ENCODE assay signal across 15 mouse cellular contexts in the genomic region with DNA sequence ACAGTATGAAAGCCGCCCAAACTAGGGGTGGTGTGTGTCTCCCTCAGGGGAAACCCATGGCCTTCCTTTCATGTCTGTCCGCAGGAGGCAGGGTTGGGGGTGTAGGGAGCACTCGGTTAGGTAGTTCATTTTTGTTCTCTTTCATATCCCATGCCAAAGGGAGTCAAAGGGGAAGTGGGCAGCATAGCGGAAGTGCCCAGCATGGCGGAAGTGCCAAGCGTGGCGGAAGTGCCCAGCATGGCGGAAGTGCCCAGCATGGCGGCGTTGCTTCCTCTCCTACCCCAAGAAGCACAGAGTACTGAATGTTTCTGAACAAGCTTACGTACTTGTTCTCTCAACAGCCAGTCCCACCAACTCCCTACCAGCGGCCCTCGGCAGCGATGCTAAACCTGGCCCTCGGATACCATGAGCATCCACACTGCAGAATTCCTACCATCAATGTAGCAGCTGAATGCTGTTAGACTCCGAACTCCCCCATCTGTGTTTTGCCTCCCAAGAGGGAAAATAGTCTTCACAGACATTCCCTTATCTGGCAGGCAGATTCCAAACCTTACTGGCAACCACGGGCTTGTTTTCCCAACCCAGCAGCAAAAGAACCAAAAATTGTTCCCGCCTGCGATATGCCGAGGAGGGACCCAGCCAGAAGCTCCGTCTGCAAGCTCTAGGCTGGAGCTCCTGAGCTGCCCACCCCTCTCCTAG.
A peak's percentile ranks its signal among the peaks of the same experiment; 100 is the strongest.
DNase-seq lines count a peak whose midpoint lies in the region; ATAC-seq and TF ChIP-seq lines count a peak whose summit lies in the region.
"Had no signal": no experiment of that assay in that cellular context is flagged by ENCODE, and none has a peak within 500 bp of the region (broad histone marks: within the 10 kb centered on the region; RNA-seq: fewer than 3 reads in every experiment).

No protein-coding gene starts in this region.

- H3K27ac ChIP-seq in testis, adult 2 months (ENCODE audit: control insufficient read depth, insufficient read depth, low read depth, low read length) = peak overlapping the region; percentile 14
- H3K27ac ChIP-seq: embryonic facial prominence, embryonic 13.5 days had no signal

- H3K4me3 ChIP-seq in testis, adult 2 months (ENCODE audit: control insufficient read depth, low read depth, low read length) = peak overlapping the region; percentile 86
- H3K4me3 ChIP-seq: embryonic facial prominence, embryonic 13.5 days had no signal

- H3K27me3 ChIP-seq in testis, adult 2 months (ENCODE audit: control insufficient read depth, insufficient read depth, low read length) = no peaks in the 10 kb centered on the region
- H3K27me3 ChIP-seq: embryonic facial prominence, embryonic 13.5 days had no signal

- no peak for TF ChIP-seq POLR2A in testis, adult 2 months (IDR thresholded peaks at IDR 0.05; ENCODE audit: control insufficient read depth, low read depth, low read length)

- intact Hi-C loops in left cerebral cortex, postnatal 14 days (cut with DNase I) = no loop called here

- H3K36me3 ChIP-seq in testis, adult 2 months (ENCODE audit: control insufficient read depth, insufficient read depth, low read length) = no peaks in the 10 kb centered on the region
- H3K36me3 ChIP-seq: embryonic facial prominence, embryonic 13.5 days had no signal

- peaks cover 16% of the 10 kb centered on the region for H3K4me1 ChIP-seq in testis, adult 2 months (ENCODE audit: control insufficient read depth, insufficient read depth, low read length)
- H3K4me1 ChIP-seq: embryonic facial prominence, embryonic 13.5 days had no signal

- DNase-seq in frontal cortex, postnatal 25 days (ENCODE audit: low spot score in 2 of 2) = no peak
- DNase-seq in left cerebral cortex, postnatal 14 days (ENCODE audit: low spot score in 2 of 2) = peak; percentile 25 to 29
- no peak for DNase-seq in left cerebral cortex, adult 11 months (ENCODE audit: low spot score)
- no peak for DNase-seq in testis, postnatal 10 days (ENCODE audit: low spot score)
- peak; percentile 14 for DNase-seq in testis, postnatal 14 days (ENCODE audit: low spot score)
- DNase-seq: adrenal gland, postnatal 25 days; cerebellum, adult 18-20 months; heart, adult 11 months; liver; lung, embryonic 14.5 days had no signal

- no peak for TF ChIP-seq CTCF in testis, adult 2 months (IDR thresholded peaks at IDR 0.05; ENCODE audit: control insufficient read depth, insufficient read depth, insufficient replicate concordance, low read depth, low read length)

- peak; percentile 78 for ATAC-seq in frontal cortex, adult (ENCODE audit: low TSS enrichment)
- ATAC-seq in CD4-positive, CD25-positive, alpha-beta regulatory T cell, adult 4 months = no peak
- ATAC-seq: hindbrain, embryonic 16.5 days had no signal

Comparison
In these comparisons a context has a peak if more than half of its experiments do, and no peak if none do; other contexts are left out.
1. DNase-seq: peak in left cerebral cortex, postnatal 14 days (2 of 2) and testis, postnatal 14 days (single experiment); none in frontal cortex, postnatal 25 days (0 of 2), left cerebral cortex, adult 11 months (single experiment) and testis, postnatal 10 days (single experiment).